Mouse (Mus musculus) neural tube, embryonic 14.5 days (tissue): Measurements from ENCODE around the gene Zbtb46. TPM values are rescaled to one million over a fixed set of nuclear protein-coding genes. Genes with fewer than 3 reads are reported as not detected.
A peak's percentile ranks its signal among the peaks of the same experiment; 100 is the strongest.

Experiments
- ATAC-seq: fragments of 200-750 bp; cut with Nextera tagmentation; 2 replicates; pipeline ENCODE4 v1.8.0; 2017; ENCODE audit warnings: low read depth, mild to moderate bottlenecking, moderate TSS enrichment, moderate library complexity
- H3K27ac ChIP-seq: fragments of 300-500 bp; sonication (generic); 2 replicates; pipeline ENCODE4 v1.5.1; 2014; ENCODE audit warnings: low read depth, mild to moderate bottlenecking, control low read depth, low read length, moderate library complexity, mixed read lengths
- H3K27me3 ChIP-seq: fragments of 300-500 bp; sonication (generic); 2 replicates; pipeline ENCODE4 v1.6.1; 2014; ENCODE audit warnings: low read length; ENCODE audit not compliant: control insufficient read depth, insufficient read depth
- H3K36me3 ChIP-seq: fragments of 300-500 bp; sonication (generic); 2 replicates; pipeline ENCODE4 v1.6.1; 2014; ENCODE audit warnings: low read length, mixed read lengths; ENCODE audit not compliant: control insufficient read depth, insufficient read depth
- H3K4me1 ChIP-seq: fragments of 300-500 bp; sonication (generic); 2 replicates; pipeline ENCODE4 v1.6.1; 2014; ENCODE audit warnings: low read length; ENCODE audit not compliant: control insufficient read depth, insufficient read depth
- H3K4me2 ChIP-seq: fragments of 300-500 bp; sonication (generic); 2 replicates; pipeline ENCODE4 v1.6.1; 2014; ENCODE audit warnings: mild to moderate bottlenecking, low read depth, low read length, control low read depth
- H3K4me3 ChIP-seq: fragments of 300-500 bp; sonication (generic); 2 replicates; pipeline ENCODE4 v1.5.1; 2014; ENCODE audit warnings: low read depth, low read length, control low read depth, mixed read lengths
- H3K9ac ChIP-seq: fragments of 300-500 bp; sonication (generic); replicated peaks from 2 replicates; pipeline ENCODE4 v1.6.1; 2014; ENCODE audit warnings: low read depth, mild to moderate bottlenecking, control low read depth, low read length, mixed read lengths
- H3K9me3 ChIP-seq: fragments of 300-500 bp; sonication (generic); 2 replicates; pipeline ENCODE4 v1.6.1; 2016; ENCODE audit warnings: low read length; ENCODE audit not compliant: control insufficient read depth
- WGBS: fragments of 180-500 bp; shearing (Covaris S2); extraction: QIAGEN DNeasy Blood & Tissue Kit; methylation state at CpG from one replicate; pipeline ENCODE4 v1.1.7; 2014; 5-methylcytosine and 5-hydroxymethylcytosine counted together
- polyA plus RNA-seq: library from polyadenylated mRNA; unstranded; fragments of >200 nt; fragmentation: Nextera tagmentation; extraction: Ambion mirVana; gene quantifications from 2 replicates; pipeline ENCODE4 v1.2.1, GENCODE M21; 2014

Zbtb46 gene
- polyA plus RNA-seq, 1 experiment from 2014 or later = 18.2 TPM

DNA sequence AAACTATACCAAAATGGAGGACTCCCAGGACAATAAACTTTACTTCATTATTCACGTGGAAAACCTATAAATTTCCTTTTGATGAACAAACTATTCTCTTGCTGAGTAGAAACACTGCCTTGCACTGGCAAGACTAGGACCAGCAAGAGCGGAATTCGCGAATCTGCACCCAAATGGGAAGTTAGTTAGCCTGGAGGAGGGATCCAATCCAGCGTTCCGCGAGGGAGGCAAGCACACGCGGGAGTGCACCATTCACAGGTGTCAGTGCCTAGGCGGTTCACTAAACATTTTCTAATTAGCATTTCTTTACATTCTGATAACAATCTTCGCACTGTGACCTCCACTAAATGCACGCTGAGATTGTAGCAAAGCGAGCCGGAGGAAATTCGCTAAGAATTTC lies 1.4 kb downstream of the Zbtb46 start:
- Histone ChIP-seq H3K36me3 (no peaks in the 10 kb centered on the region), H3K27ac (no peak overlapping the region), H3K4me1 (peaks cover 5% of the 10 kb centered on the region), H3K9ac (peak overlapping the region; percentile 89; the same call in 1 of the 2 replicates), H3K27me3 (peaks cover 4% of the 10 kb centered on the region; the same call in 1 of the 2 replicates), H3K4me3 (peak overlapping the region; percentile 92), H3K4me2 (peak overlapping the region; percentile 91), H3K9me3 (no peaks in the 10 kb centered on the region)
- ATAC-seq = no peak
- 2% methylated on average over 15 of the region's 15 CpGs for WGBS

DNA sequence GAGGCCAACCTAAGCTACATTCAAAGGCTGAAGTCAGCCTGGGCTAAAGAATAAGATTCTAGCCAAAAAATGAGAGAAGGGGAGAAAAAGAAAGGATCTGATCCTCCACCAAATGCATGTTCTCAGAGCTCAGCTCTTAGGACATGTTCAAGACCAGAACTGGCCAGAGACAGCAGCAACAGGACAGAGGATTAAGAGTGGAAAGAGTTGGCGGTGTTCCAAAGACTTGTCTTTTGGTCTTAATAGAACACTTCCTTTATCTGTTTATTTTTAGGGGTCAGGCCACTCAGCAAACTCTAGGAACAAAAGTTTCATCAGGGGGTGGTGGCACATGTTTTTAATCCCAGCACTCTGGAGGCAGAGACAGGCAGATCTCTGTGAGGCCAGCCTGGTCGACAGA lies 3.3 kb downstream of the Zbtb46 start:
- Histone ChIP-seq H3K4me3 (no peak overlapping the region), H3K36me3 (no peaks in the 10 kb centered on the region), H3K4me2 (no peak overlapping the region), H3K27me3 (peaks cover 4% of the 10 kb centered on the region; the same call in 1 of the 2 replicates), H3K27ac (no peak overlapping the region), H3K4me1 (peaks cover 5% of the 10 kb centered on the region), H3K9me3 (no peaks in the 10 kb centered on the region), H3K9ac (no peak overlapping the region)
- no peak for ATAC-seq
- WGBS = 82% methylated on average over 2 of the region's 2 CpGs

DNA sequence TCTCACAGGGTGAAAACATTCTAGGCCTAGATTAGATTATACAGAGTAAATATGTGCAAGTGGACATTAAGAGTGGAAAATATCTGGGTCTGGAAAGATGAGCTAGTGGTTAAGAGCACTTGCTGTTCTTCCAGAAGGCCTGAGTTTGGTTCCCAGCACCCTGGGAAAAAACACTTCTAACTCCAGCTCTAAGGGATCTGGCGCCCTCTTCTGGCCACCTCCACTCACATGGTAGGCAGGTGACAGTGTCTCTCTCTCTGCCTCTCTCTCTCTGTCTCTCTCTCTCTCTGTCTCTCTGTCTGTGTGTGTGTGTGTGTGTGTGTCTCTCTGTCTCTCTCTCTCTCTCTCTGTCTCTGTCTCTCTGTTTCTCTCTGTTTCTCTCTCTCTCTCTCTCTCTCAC lies 6.0 kb downstream of the Zbtb46 start:
- H3K4me2 ChIP-seq = no peak overlapping the region
- H3K9ac ChIP-seq = no peak overlapping the region
- peaks cover 5% of the 10 kb centered on the region for H3K4me1 ChIP-seq
- no peaks in the 10 kb centered on the region for H3K27me3 ChIP-seq
- no peak for ATAC-seq
- no peak overlapping the region for H3K27ac ChIP-seq
- H3K4me3 ChIP-seq = no peak overlapping the region
- H3K9me3 ChIP-seq = no peaks in the 10 kb centered on the region
- H3K36me3 ChIP-seq = no peaks in the 10 kb centered on the region
- 62% methylated on average over 1 of the region's 1 CpGs for WGBS

DNA sequence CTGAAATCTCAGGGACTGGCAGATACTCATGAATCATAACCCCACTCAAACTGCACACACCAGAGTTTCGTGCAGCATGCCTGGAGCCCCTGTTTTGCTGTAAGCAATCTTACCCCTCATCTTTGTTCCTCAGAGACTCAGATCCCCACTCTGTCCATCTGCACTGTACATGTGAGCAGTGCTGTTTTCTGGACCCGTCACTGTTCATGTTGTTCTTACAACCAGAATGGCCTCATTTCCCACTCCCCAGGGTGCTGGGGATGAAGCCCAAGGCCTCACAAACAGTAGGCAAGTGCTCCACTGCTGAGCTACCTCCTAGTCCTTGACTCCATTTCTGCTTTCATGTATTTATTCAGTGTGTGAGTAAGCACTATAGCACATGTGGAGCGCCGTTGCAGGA lies 7.0 kb downstream of the Zbtb46 start:
- H3K36me3 ChIP-seq = no peaks in the 10 kb centered on the region
- H3K4me1 ChIP-seq = no peaks in the 10 kb centered on the region
- H3K27me3 ChIP-seq = no peaks in the 10 kb centered on the region
- WGBS = 73% methylated on average over 4 of the region's 4 CpGs
- no peak for ATAC-seq
- H3K9me3 ChIP-seq = no peaks in the 10 kb centered on the region
- no peak overlapping the region for H3K4me2 ChIP-seq
- H3K4me3 ChIP-seq = no peak overlapping the region
- no peak overlapping the region for H3K27ac ChIP-seq
- no peak overlapping the region for H3K9ac ChIP-seq

DNA sequence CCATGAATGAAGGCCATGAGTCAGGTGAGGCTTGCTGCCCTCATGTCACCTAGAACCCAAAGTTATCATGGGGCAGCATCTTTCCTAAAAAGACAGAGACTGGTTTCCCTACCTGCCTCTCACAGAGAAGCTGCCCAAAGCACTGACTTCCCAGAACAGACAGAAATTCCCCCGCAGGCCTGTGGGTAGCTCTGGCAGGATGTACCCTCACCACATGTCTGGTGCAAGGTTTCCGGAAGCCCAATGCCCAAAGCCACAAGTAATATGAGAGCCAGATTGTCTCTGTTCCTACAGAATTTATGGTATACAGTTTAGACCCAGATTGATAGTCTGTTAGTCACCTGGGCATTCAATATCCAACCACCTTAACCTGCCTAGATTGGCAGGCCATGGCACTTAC lies 16.2 kb downstream of the Zbtb46 start:
- Histone ChIP-seq H3K9ac (no peak overlapping the region), H3K27me3 (no peaks in the 10 kb centered on the region), H3K36me3 (no peaks in the 10 kb centered on the region), H3K4me3 (no peak overlapping the region), H3K4me2 (no peak overlapping the region), H3K27ac (no peak overlapping the region), H3K4me1 (no peaks in the 10 kb centered on the region), H3K9me3 (no peaks in the 10 kb centered on the region)
- no peak for ATAC-seq
- 88% methylated on average over 2 of the region's 2 CpGs for WGBS

DNA sequence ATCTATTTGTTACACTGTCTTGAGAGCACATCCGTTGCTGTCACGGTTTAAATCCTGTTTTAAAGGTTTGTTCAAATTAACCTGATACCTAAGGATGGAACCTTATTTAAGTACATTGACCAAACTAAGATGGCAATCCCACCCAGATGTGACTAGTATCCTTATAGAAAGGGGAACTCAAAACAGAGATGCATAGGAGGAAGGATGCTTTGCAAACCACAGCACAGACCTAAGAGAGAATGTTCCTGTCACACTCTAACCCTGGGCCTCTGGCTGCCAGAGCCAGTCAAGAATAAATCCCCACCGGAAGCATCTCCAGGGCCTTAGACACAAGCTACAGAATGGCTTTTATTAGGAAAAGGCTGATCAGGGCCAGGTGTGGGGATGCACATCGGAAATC lies 21.1 kb downstream of the Zbtb46 start:
- Histone ChIP-seq H3K27me3 (no peaks in the 10 kb centered on the region), H3K27ac (no peak overlapping the region), H3K36me3 (no peaks in the 10 kb centered on the region), H3K4me2 (no peak overlapping the region), H3K9me3 (no peaks in the 10 kb centered on the region), H3K9ac (no peak overlapping the region), H3K4me3 (no peak overlapping the region), H3K4me1 (no peaks in the 10 kb centered on the region)
- no peak for ATAC-seq
- WGBS = 89% methylated on average over 4 of the region's 4 CpGs

DNA sequence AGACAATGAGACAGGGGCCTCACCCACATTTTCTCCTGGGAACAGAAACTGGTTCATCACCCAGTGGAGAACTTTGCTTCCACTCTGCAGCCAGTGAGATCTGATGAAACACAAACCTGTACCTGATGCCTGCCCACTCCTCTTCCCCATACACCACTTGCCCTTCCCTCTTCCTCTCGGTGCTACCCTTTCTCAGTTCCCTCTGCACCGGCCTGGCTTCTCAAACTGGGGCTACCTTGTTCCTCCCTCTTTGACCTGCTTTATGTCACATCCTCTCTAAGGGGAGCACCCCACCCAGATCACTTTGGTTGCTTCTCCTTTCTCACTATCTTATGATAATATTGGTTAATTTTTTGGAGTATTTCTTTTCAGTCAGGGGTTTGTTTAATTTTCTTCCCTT lies 23.0 kb downstream of the Zbtb46 start:
- H3K9ac ChIP-seq = no peak overlapping the region
- whole genome bisulfite sequencing = 85% methylated on average over 2 of the region's 2 CpGs
- no peaks in the 10 kb centered on the region for H3K4me1 ChIP-seq
- no peaks in the 10 kb centered on the region for H3K9me3 ChIP-seq
- no peak overlapping the region for H3K4me3 ChIP-seq
- no peak for ATAC-seq
- no peak overlapping the region for H3K4me2 ChIP-seq
- H3K27me3 ChIP-seq = no peaks in the 10 kb centered on the region
- H3K27ac ChIP-seq = no peak overlapping the region
- H3K36me3 ChIP-seq = no peaks in the 10 kb centered on the region

DNA sequence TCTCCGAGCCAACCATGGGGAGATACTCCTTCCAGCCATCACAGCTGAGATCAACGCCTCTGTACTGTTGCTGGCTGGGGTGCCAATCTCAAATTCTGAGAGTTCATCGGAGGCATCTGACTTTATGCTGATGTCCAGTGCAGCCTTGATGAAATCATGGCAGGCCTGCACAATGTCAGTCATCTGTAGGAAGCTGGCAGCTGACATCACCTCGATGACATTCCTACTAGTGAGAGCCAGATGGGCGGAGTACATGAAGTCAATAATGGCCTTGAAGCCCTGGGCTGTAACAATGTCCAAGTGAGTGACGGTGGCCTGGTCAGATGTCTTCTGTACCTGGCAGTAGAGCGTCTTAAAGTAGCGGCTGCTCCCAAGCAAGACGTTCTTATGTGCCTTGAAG lies 35.4 kb downstream of the Zbtb46 start:
- Histone ChIP-seq H3K27me3 (no peaks in the 10 kb centered on the region), H3K9ac (no peak overlapping the region), H3K9me3 (no peaks in the 10 kb centered on the region), H3K4me3 (no peak overlapping the region), H3K27ac (no peak overlapping the region), H3K36me3 (peaks cover 7% of the 10 kb centered on the region; the same call in 1 of the 2 replicates), H3K4me1 (no peaks in the 10 kb centered on the region), H3K4me2 (no peak overlapping the region)
- ATAC-seq = no peak
- 93% methylated on average over 9 of the region's 9 CpGs for WGBS

DNA sequence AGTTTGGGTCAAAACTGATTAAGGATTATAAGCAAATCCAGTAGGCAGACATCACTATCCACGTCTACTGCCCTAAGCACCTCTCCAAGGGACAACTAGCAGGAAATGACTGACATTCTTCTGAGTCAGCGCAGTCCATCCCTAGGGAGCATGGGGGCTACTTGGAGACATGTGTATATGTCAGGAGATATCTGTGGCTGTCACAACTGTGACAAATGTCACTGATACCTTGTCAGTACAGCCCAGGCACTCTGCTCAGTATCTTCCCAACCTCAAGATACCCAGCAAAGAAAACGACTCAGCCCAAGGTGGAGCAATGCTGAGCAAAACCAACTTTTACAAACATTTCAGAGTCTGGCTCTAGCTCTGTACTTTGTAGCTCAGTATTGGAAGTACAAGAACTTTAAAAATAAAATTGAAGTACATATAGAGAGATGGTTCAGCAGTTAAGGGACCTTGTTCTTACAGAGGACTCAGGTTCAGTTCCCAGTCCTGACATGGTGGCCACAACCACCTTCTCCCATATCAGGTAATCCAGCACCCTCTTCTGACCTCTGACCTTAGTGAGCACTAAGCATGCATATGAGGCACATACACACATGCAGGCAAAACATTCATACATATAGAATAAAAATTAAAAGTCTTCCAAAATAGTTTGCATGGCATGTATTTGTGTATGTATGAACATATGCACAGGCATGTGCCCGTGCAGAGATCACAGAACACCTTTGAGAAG lies 38.2 kb downstream of the Zbtb46 start:
- no peaks in the 10 kb centered on the region for H3K4me1 ChIP-seq
- H3K4me2 ChIP-seq = no peak overlapping the region
- 90% methylated on average over 4 of the region's 4 CpGs for WGBS

More for the DNA sequence above, 38.2 kb downstream of the Zbtb46 start:
- ATAC-seq = no peak
- H3K27me3 ChIP-seq = no peaks in the 10 kb centered on the region
- peaks cover 7% of the 10 kb centered on the region; the same call in 1 of the 2 replicates for H3K36me3 ChIP-seq
- no peak overlapping the region for H3K27ac ChIP-seq
- no peak overlapping the region for H3K9ac ChIP-seq
- no peaks in the 10 kb centered on the region for H3K9me3 ChIP-seq
- no peak overlapping the region for H3K4me3 ChIP-seq
